Mouse (Mus musculus): ENCODE measurements around the gene Dmac2. TPM values are rescaled to one million over a fixed set of nuclear protein-coding genes. Genes with fewer than 3 reads are reported as not detected.

Dmac2 gene
- polyA plus RNA-seq, 1 experiment: 74.8 TPM

DNA sequence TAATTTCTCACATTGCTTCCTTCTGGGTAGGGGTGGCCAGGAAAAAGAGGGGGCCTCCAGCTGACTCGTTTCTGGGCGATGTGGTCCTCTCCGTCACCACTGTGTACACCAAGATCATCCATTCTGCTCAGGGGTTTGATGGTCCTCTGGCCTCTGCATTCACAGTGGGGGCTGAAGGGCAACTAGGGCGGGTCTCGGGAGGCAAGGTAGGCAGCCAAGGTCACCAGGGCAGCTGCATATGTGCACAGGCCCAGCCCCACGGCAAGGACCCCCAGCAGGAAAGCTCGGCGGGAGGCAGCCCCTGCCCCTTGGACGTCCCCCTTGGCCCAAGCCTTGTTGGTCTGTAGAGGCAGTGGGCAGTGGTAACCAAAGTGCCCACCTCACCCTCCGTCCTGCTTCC, 49.9 kb downstream of the Dmac2 start:
- Histone ChIP-seq H3K27ac (ENCODE audit: insufficient read depth, low read depth, low read length) (no peak overlapping the region), H3K27me3 (ENCODE audit: control insufficient read depth, insufficient read depth, low read length) (peaks cover 4% of the 10 kb centered on the region; the same call in 1 of the 2 replicates), H3K4me1 (ENCODE audit: control insufficient read depth, insufficient read depth, insufficient read length, low read length) (no peaks in the 10 kb centered on the region; the same call in 1 of the 2 replicates), H3K36me3 (ENCODE audit: control insufficient read depth, insufficient read depth, low read length) (peaks cover 26% of the 10 kb centered on the region), H3K4me3 (ENCODE audit: low read depth, low read length) (no peak overlapping the region)
- no peak for TF ChIP-seq CTCF (IDR thresholded peaks at IDR 0.05; ENCODE audit: extremely low read depth, insufficient read length, insufficient replicate concordance, low read depth, low read length)
- no peak for TF ChIP-seq POLR2A (IDR thresholded peaks at IDR 0.05; ENCODE audit: low read depth, low read length)
- WGBS: 83% methylated on average over 10 of the region's 10 CpGs

GRCm38 (mm10) chr7:25669631-25670030, 50.4 kb downstream of the Dmac2 start:
- Histone ChIP-seq H3K27me3 (ENCODE audit: control insufficient read depth, insufficient read depth, low read length) (peaks cover 5% of the 10 kb centered on the region), H3K4me1 (ENCODE audit: control insufficient read depth, insufficient read depth, insufficient read length, low read length) (no peaks in the 10 kb centered on the region; the same call in 1 of the 2 replicates), H3K4me3 (ENCODE audit: low read depth, low read length) (no peak overlapping the region), H3K27ac (ENCODE audit: insufficient read depth, low read depth, low read length) (no peak overlapping the region), H3K36me3 (ENCODE audit: control insufficient read depth, insufficient read depth, low read length) (peaks cover 22% of the 10 kb centered on the region; the same call in 1 of the 2 replicates)
- no peak for TF ChIP-seq POLR2A (IDR thresholded peaks at IDR 0.05; ENCODE audit: low read depth, low read length)
- no peak for TF ChIP-seq CTCF (IDR thresholded peaks at IDR 0.05; ENCODE audit: extremely low read depth, insufficient read length, insufficient replicate concordance, low read depth, low read length)
- 84% methylated on average over 9 of the region's 9 CpGs for WGBS

DNA sequence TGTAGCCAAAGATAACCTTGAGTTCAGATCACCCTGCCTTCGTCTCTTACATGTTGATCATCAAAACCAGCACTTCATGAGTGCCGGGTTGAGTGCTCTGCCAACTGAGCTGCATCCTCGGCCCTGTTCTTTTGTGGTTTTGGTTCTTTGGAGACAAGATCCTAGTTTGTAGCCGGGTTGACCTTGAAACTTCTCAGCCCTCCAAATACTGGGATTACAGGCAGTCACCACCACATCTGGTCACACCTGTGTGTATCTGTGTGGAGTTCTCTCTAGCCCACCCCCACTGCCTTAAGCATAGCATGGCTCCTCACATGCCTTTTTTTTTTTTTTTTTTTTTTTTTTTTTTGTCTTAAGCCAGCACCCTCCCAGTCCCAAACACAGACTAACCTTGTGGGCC, 50.9 kb downstream of the Dmac2 start:
- H3K4me3 ChIP-seq (ENCODE audit: low read depth, low read length): no peak overlapping the region
- H3K27ac ChIP-seq (ENCODE audit: insufficient read depth, low read depth, low read length): no peak overlapping the region
- peaks cover 4% of the 10 kb centered on the region for H3K4me1 ChIP-seq (ENCODE audit: control insufficient read depth, insufficient read depth, insufficient read length, low read length)
- TF ChIP-seq POLR2A (IDR thresholded peaks at IDR 0.05; ENCODE audit: low read depth, low read length) (no peak), CTCF (IDR thresholded peaks at IDR 0.05; ENCODE audit: extremely low read depth, insufficient read length, insufficient replicate concordance, low read depth, low read length) (no peak)
- peaks cover 20% of the 10 kb centered on the region; the same call in 1 of the 2 replicates for H3K36me3 ChIP-seq (ENCODE audit: control insufficient read depth, insufficient read depth, low read length)
- H3K27me3 ChIP-seq (ENCODE audit: control insufficient read depth, insufficient read depth, low read length): peaks cover 9% of the 10 kb centered on the region
- WGBS: 87% methylated on average over 4 of the region's 4 CpGs

GRCm38 (mm10) chr7:25671686-25672085, 52.5 kb downstream of the Dmac2 start:
- Histone ChIP-seq H3K27me3 (ENCODE audit: control insufficient read depth, insufficient read depth, low read length) (peaks cover 15% of the 10 kb centered on the region), H3K27ac (ENCODE audit: insufficient read depth, low read depth, low read length) (no peak overlapping the region), H3K36me3 (ENCODE audit: control insufficient read depth, insufficient read depth, low read length) (peaks cover 9% of the 10 kb centered on the region; the same call in 1 of the 2 replicates), H3K4me3 (ENCODE audit: low read depth, low read length) (no peak overlapping the region), H3K4me1 (ENCODE audit: control insufficient read depth, insufficient read depth, insufficient read length, low read length) (peaks cover 7% of the 10 kb centered on the region)
- WGBS: 49% methylated on average over 2 of the region's 2 CpGs
- TF ChIP-seq POLR2A (IDR thresholded peaks at IDR 0.05; ENCODE audit: low read depth, low read length): no peak
- no peak for TF ChIP-seq CTCF (IDR thresholded peaks at IDR 0.05; ENCODE audit: extremely low read depth, insufficient read length, insufficient replicate concordance, low read depth, low read length)

GRCm38 (mm10) chr7:25672442-25672841, 53.2 kb downstream of the Dmac2 start:
- Histone ChIP-seq H3K4me1 (ENCODE audit: control insufficient read depth, insufficient read depth, insufficient read length, low read length) (peaks cover 7% of the 10 kb centered on the region), H3K27ac (ENCODE audit: insufficient read depth, low read depth, low read length) (no peak overlapping the region), H3K27me3 (ENCODE audit: control insufficient read depth, insufficient read depth, low read length) (peaks cover 15% of the 10 kb centered on the region), H3K4me3 (ENCODE audit: low read depth, low read length) (no peak overlapping the region), H3K36me3 (ENCODE audit: control insufficient read depth, insufficient read depth, low read length) (peaks cover 9% of the 10 kb centered on the region; the same call in 1 of the 2 replicates)
- 52% methylated on average over 4 of the region's 4 CpGs for WGBS
- no peak for TF ChIP-seq POLR2A (IDR thresholded peaks at IDR 0.05; ENCODE audit: low read depth, low read length)
- peak; percentile 18; the same call in 1 of the 2 replicates for TF ChIP-seq CTCF (IDR thresholded peaks at IDR 0.05; ENCODE audit: extremely low read depth, insufficient read length, insufficient replicate concordance, low read depth, low read length)

DNA sequence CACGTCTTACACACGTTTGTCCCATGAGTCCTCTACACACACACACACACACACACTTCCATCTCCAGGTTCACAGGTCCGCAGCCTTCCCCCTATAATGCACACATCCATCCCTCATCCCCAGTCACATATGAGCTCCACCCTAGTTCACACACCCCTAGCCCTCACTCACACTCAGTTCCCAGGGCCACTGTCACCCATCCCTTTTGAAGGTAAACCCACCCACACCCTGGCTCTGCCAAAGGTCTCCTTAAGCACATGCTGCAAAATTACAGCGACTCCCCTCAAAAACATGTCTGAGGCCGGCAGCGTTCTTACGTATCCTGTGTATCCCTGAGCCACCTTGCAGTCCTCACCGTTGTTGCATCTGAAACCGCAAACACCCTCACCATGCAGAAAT, 55.1 kb downstream of the Dmac2 start:
- 15% methylated on average over 9 of the region's 9 CpGs for WGBS
- peak overlapping the region; percentile 36; the same call in 1 of the 2 replicates for H3K4me3 ChIP-seq (ENCODE audit: low read depth, low read length)

GRCm38 (mm10) chr7:25674719-25675300, 55.6 kb downstream of the Dmac2 start, which contains the start of gene Tmem91:
Tmem91 (minus strand) TSS chr7:25675166.
- H3K4me3 ChIP-seq (ENCODE audit: low read depth, low read length): peak within 1 kb of the TSS; percentile 36
- WGBS: 2% methylated on average over 29 of the region's 29 CpGs
- no peak for TF ChIP-seq CTCF (IDR thresholded peaks at IDR 0.05; ENCODE audit: extremely low read depth, insufficient read length, insufficient replicate concordance, low read depth, low read length)
- no peak for TF ChIP-seq POLR2A (IDR thresholded peaks at IDR 0.05; ENCODE audit: low read depth, low read length)

More for the DNA sequence above, 55.1 kb downstream of the Dmac2 start:
- Histone ChIP-seq H3K36me3 (ENCODE audit: control insufficient read depth, insufficient read depth, low read length) (no peaks in the 10 kb centered on the region), H3K4me1 (ENCODE audit: control insufficient read depth, insufficient read depth, insufficient read length, low read length) (peaks cover 7% of the 10 kb centered on the region), H3K27me3 (ENCODE audit: control insufficient read depth, insufficient read depth, low read length) (peaks cover 15% of the 10 kb centered on the region), H3K27ac (ENCODE audit: insufficient read depth, low read depth, low read length) (no peak overlapping the region)
- no peak for TF ChIP-seq CTCF (IDR thresholded peaks at IDR 0.05; ENCODE audit: extremely low read depth, insufficient read length, insufficient replicate concordance, low read depth, low read length)
- no peak for TF ChIP-seq POLR2A (IDR thresholded peaks at IDR 0.05; ENCODE audit: low read depth, low read length)

More at GRCm38 (mm10) chr7:25674719-25675300, 55.6 kb downstream of the Dmac2 start, which contains the start of gene Tmem91:
- peaks cover 15% of the 10 kb centered on the region for H3K27me3 ChIP-seq (ENCODE audit: control insufficient read depth, insufficient read depth, low read length)
- H3K4me1 ChIP-seq (ENCODE audit: control insufficient read depth, insufficient read depth, insufficient read length, low read length): peaks cover 7% of the 10 kb centered on the region
- H3K36me3 ChIP-seq (ENCODE audit: control insufficient read depth, insufficient read depth, low read length): no peaks in the 10 kb centered on the region
- H3K27ac ChIP-seq (ENCODE audit: insufficient read depth, low read depth, low read length): no peak within 1 kb of the TSS

Other genes starting within 250 kb of the Dmac2 start
- gene Cnfn, start 249.7 kb upstream of the Dmac2 start, polyA plus RNA-seq (2012; rRNA removed): 0.48 and 0.84 TPM in 2 replicates
- gene Lipe, start 220.7 kb upstream of the Dmac2 start, polyA plus RNA-seq (2012; rRNA removed): 56.9 and 186 TPM in 2 replicates
- gene Cxcl17, start 206.5 kb upstream of the Dmac2 start, polyA plus RNA-seq (2012; rRNA removed): 3.8 TPM in 1 of 2 replicates, not detected in the other
- 133 and 320 TPM in 2 replicates for gene Ceacam1, start 141.8 kb upstream of the Dmac2 start, polyA plus RNA-seq (2012; rRNA removed)
- 0.60 and 0.93 TPM in 2 replicates for gene Ceacam2, start 79.6 kb upstream of the Dmac2 start, polyA plus RNA-seq (2012; rRNA removed)
- 12.6 and 36.8 TPM in 2 replicates for gene Erich4, start 3.5 kb upstream of the Dmac2 start, polyA plus RNA-seq (2012; rRNA removed)
- 4.7 and 8.2 TPM in 2 replicates for gene B3gnt8, start 7.2 kb downstream of the Dmac2 start, polyA plus RNA-seq (2012; rRNA removed)
- gene Bckdha, start 39.6 kb downstream of the Dmac2 start, polyA plus RNA-seq (2012; rRNA removed): 75.8 and 98.5 TPM in 2 replicates
- 31.7 and 64.7 TPM in 2 replicates for gene Exosc5, start 39.8 kb downstream of the Dmac2 start, polyA plus RNA-seq (2012; rRNA removed)
- gene Tmem91, start 55.8 kb downstream of the Dmac2 start, polyA plus RNA-seq (2012; rRNA removed): 0.23 and 0.25 TPM in 2 replicates
- gene B9d2, start 61.4 kb downstream of the Dmac2 start, polyA plus RNA-seq (2012; rRNA removed): 21.8 and 33.2 TPM in 2 replicates
- 20.8 and 24.4 TPM in 2 replicates for gene Tgfb1, start 67.6 kb downstream of the Dmac2 start, polyA plus RNA-seq (2012; rRNA removed)
- 43.6 and 72.4 TPM in 2 replicates for gene Ccdc97, start 99.7 kb downstream of the Dmac2 start, polyA plus RNA-seq (2012; rRNA removed)
- gene Hnrnpul1, start 135.3 kb downstream of the Dmac2 start, polyA plus RNA-seq (2012; rRNA removed): 28.9 and 60.2 TPM in 2 replicates
- 13.2 and 14.4 TPM in 2 replicates for gene Axl, start 169.3 kb downstream of the Dmac2 start, polyA plus RNA-seq (2012; rRNA removed)
- gene Cyp2s1, start 197.5 kb downstream of the Dmac2 start, polyA plus RNA-seq (2012; rRNA removed): 65.6 and 74.2 TPM in 2 replicates

Measured in small intestine, adult 2 months (tissue).